10 mouse cellular contexts compared by ENCODE assay signal in genomic region chr16:21311781-21312180, GRCm38 (mm10).
A peak's percentile ranks its signal among the peaks of the same experiment; 100 is the strongest.
DNase-seq lines count a peak whose midpoint lies in the region; ATAC-seq lines count a peak whose summit lies in the region.
"Had no signal": no experiment of that assay in that cellular context is flagged by ENCODE, and none has a peak within 500 bp of the region (broad histone marks: within the 10 kb centered on the region; RNA-seq: fewer than 3 reads in every experiment).

No protein-coding gene starts in this region.

- H3K4me3 ChIP-seq in forebrain, embryonic 12.5 days (replicated peaks) = no peak overlapping the region
- no peak overlapping the region for H3K4me3 ChIP-seq in forebrain, embryonic 15.5 days
- H3K4me3 ChIP-seq in lung, embryonic 15.5 days = no peak overlapping the region
- no peak overlapping the region for H3K4me3 ChIP-seq in limb, embryonic 11.5 days (ENCODE audit: low read depth, low read length)
- H3K4me3 ChIP-seq in neural tube, embryonic 15.5 days (replicated peaks) = no peak overlapping the region
- no peak overlapping the region for H3K4me3 ChIP-seq in liver, embryonic 12.5 days

- H3K36me3 ChIP-seq in forebrain, embryonic 12.5 days (replicated peaks) = no peaks in the 10 kb centered on the region
- no peaks in the 10 kb centered on the region for H3K36me3 ChIP-seq in forebrain, embryonic 15.5 days
- no peaks in the 10 kb centered on the region for H3K36me3 ChIP-seq in lung, embryonic 15.5 days
- H3K36me3 ChIP-seq in limb, embryonic 11.5 days (ENCODE audit: control insufficient read depth, insufficient read depth, low read length) = no peaks in the 10 kb centered on the region
- no peaks in the 10 kb centered on the region for H3K36me3 ChIP-seq in neural tube, embryonic 15.5 days
- H3K36me3 ChIP-seq in liver, embryonic 12.5 days = no peaks in the 10 kb centered on the region
- H3K36me3 ChIP-seq: hindbrain, embryonic 15.5 days had no signal

- H3K9ac ChIP-seq in forebrain, embryonic 12.5 days = no peak overlapping the region
- H3K9ac ChIP-seq in forebrain, embryonic 15.5 days (replicated peaks) = no peak overlapping the region
- H3K9ac ChIP-seq in lung, embryonic 15.5 days = no peak overlapping the region
- H3K9ac ChIP-seq in limb, embryonic 11.5 days (ENCODE audit: low read length) = peak overlapping the region; percentile 58; the same call in 1 of the 2 replicates
- H3K9ac ChIP-seq in neural tube, embryonic 15.5 days (replicated peaks) = no peak overlapping the region
- no peak overlapping the region for H3K9ac ChIP-seq in liver, embryonic 12.5 days

- H3K27ac ChIP-seq in forebrain, embryonic 12.5 days = peak overlapping the region; percentile 89; the same call in 1 of the 2 replicates
- no peak overlapping the region for H3K27ac ChIP-seq in forebrain, embryonic 15.5 days (replicated peaks)
- H3K27ac ChIP-seq in lung, embryonic 15.5 days = peak overlapping the region; percentile 93; the same call in 1 of the 2 replicates
- peak overlapping the region; percentile 98 for H3K27ac ChIP-seq in limb, embryonic 11.5 days (replicated peaks; ENCODE audit: low read depth, low read length)
- 0 out of 2 replicates have a peak overlapping the region, but pooled peaks have one; percentile 80 for H3K27ac ChIP-seq in neural tube, embryonic 15.5 days (replicated peaks)
- H3K27ac ChIP-seq in liver, embryonic 12.5 days = no peak overlapping the region

- H3K4me2 ChIP-seq in forebrain, embryonic 12.5 days = 0 out of 2 replicates have a peak overlapping the region, but pooled peaks have one; percentile 82
- no peak overlapping the region; the same call in 1 of the 2 replicates for H3K4me2 ChIP-seq in forebrain, embryonic 15.5 days (replicated peaks)
- no peak overlapping the region; the same call in 1 of the 2 replicates for H3K4me2 ChIP-seq in lung, embryonic 15.5 days
- H3K4me2 ChIP-seq in limb, embryonic 11.5 days (ENCODE audit: low read depth, severe bottlenecking) = no peak overlapping the region
- H3K4me2 ChIP-seq in neural tube, embryonic 15.5 days = peak overlapping the region; percentile 86; the same call in 1 of the 2 replicates
- no peak overlapping the region for H3K4me2 ChIP-seq in liver, embryonic 12.5 days

- no peaks in the 10 kb centered on the region for H3K9me3 ChIP-seq in forebrain, embryonic 12.5 days
- H3K9me3 ChIP-seq in forebrain, embryonic 15.5 days = no peaks in the 10 kb centered on the region
- H3K9me3 ChIP-seq in lung, embryonic 15.5 days = no peaks in the 10 kb centered on the region
- no peaks in the 10 kb centered on the region for H3K9me3 ChIP-seq in limb, embryonic 11.5 days (ENCODE audit: control insufficient read depth, low read length)
- no peaks in the 10 kb centered on the region for H3K9me3 ChIP-seq in neural tube, embryonic 15.5 days (replicated peaks)
- H3K9me3 ChIP-seq in liver, embryonic 12.5 days (replicated peaks) = no peaks in the 10 kb centered on the region
- H3K9me3 ChIP-seq: hindbrain, embryonic 15.5 days had no signal

- ATAC-seq in forebrain, embryonic 12.5 days (ENCODE audit: low FRiP score) = no peak
- ATAC-seq in forebrain, embryonic 15.5 days (replicated peaks) = no peak
- no peak for ATAC-seq in lung, embryonic 15.5 days (ENCODE audit: borderline replicate concordance, extremely low read depth, low FRiP score, low TSS enrichment)
- ATAC-seq in limb, embryonic 11.5 days (ENCODE audit: insufficient number of reproducible peaks, low FRiP score, low TSS enrichment, low read depth) = no peak
- no peak for ATAC-seq in neural tube, embryonic 15.5 days (ENCODE audit: low FRiP score)
- ATAC-seq in liver, embryonic 12.5 days = no peak

- peaks cover 30% of the 10 kb centered on the region for H3K27me3 ChIP-seq in forebrain, embryonic 12.5 days
- H3K27me3 ChIP-seq in forebrain, embryonic 15.5 days = no peaks in the 10 kb centered on the region
- H3K27me3 ChIP-seq in lung, embryonic 15.5 days = no peaks in the 10 kb centered on the region
- H3K27me3 ChIP-seq in limb, embryonic 11.5 days (ENCODE audit: control insufficient read depth, insufficient read depth, low read length) = no peaks in the 10 kb centered on the region
- 0 out of 2 replicates have a peak, but pooled peaks cover 6% of the 10 kb centered on the region for H3K27me3 ChIP-seq in neural tube, embryonic 15.5 days (replicated peaks)
- H3K27me3 ChIP-seq in liver, embryonic 12.5 days (replicated peaks) = peaks cover 66% of the 10 kb centered on the region
- H3K27me3 ChIP-seq: hindbrain, embryonic 15.5 days had no signal

- H3K4me1 ChIP-seq in forebrain, embryonic 12.5 days = peaks cover 21% of the 10 kb centered on the region
- peaks cover 14% of the 10 kb centered on the region for H3K4me1 ChIP-seq in forebrain, embryonic 15.5 days
- peaks cover 49% of the 10 kb centered on the region for H3K4me1 ChIP-seq in lung, embryonic 15.5 days
- H3K4me1 ChIP-seq in limb, embryonic 11.5 days (ENCODE audit: control insufficient read depth, insufficient read depth, low read length) = peaks cover 51% of the 10 kb centered on the region
- H3K4me1 ChIP-seq in neural tube, embryonic 15.5 days = peaks cover 21% of the 10 kb centered on the region
- peaks cover 16% of the 10 kb centered on the region for H3K4me1 ChIP-seq in liver, embryonic 12.5 days

- no peak for DNase-seq in lung, postnatal 36 days
- DNase-seq in limb, embryonic 11.5 days (ENCODE audit: low spot score) = no peak
- no peak for DNase-seq in urinary bladder, adult 18-20 months (ENCODE audit: low spot score in 2 of 2)
- DNase-seq: thymus, postnatal 14 days had no signal

Comparison
In these comparisons a context has a peak if more than half of its experiments do, and no peak if none do; other contexts are left out.
1. H3K27ac ChIP-seq: peak in forebrain, embryonic 12.5 days (single experiment), lung, embryonic 15.5 days (single experiment), limb, embryonic 11.5 days (single experiment) and neural tube, embryonic 15.5 days (single experiment); none in forebrain, embryonic 15.5 days (single experiment) and liver, embryonic 12.5 days (single experiment).
2. H3K4me2 ChIP-seq: peak in forebrain, embryonic 12.5 days (single experiment) and neural tube, embryonic 15.5 days (single experiment); none in forebrain, embryonic 15.5 days (single experiment), lung, embryonic 15.5 days (single experiment), limb, embryonic 11.5 days (single experiment) and liver, embryonic 12.5 days (single experiment).